ENCODE assay signal across 19 mouse cellular contexts in the genomic region with DNA sequence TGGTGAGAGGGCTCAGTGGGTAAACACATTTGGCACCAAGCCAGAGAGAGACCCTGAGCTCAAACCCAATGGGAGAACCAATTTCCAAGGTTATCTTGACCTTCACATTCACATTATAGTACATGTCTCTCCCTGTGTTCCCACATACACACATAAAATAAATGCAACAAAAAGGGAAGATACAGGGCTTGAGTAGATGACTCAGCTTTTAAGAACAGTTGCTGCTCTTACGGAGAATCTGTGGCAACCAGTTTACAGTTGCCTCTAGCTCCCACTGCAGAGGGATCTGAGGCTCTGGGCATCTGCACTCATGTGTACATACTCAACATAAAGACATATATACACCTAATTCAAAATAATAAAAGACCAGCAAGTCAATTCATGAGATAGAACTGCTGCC. TPM values are rescaled to one million over a fixed set of nuclear protein-coding genes. Genes with fewer than 3 reads are reported as not detected.
DNase-seq lines count a peak whose midpoint lies in the region; ATAC-seq lines count a peak whose summit lies in the region.
"Had no signal": no experiment of that assay in that cellular context is flagged by ENCODE, and none has a peak within 500 bp of the region (broad histone marks: within the 10 kb centered on the region; RNA-seq: fewer than 3 reads in every experiment).

No protein-coding gene starts in this region.

- ATAC-seq in frontal cortex, adult (ENCODE audit: low TSS enrichment), result peak; percentile 53; the same call in 1 of the 2 replicates
- ATAC-seq: forebrain, embryonic 13.5 days; forebrain, embryonic 16.5 days; intestine, embryonic 16.5 days had no signal

- no peak for DNase-seq in frontal cortex, postnatal 36 days (ENCODE audit: low spot score in 2 of 2)
- peak; percentile 63 for DNase-seq in 416B (ENCODE audit: low read depth)
- DNase-seq in brain, adult 2 months (ENCODE audit: low read depth, low spot score), result peak; percentile 31
- no peak for DNase-seq in adrenal gland, postnatal 10 days
- DNase-seq in urinary bladder, postnatal 36 days (ENCODE audit: low spot score in 2 of 2), result no peak
- DNase-seq: adrenal gland, adult 2 months; adrenal gland, postnatal 25 days; B cell, adult 2 months; cerebellum, adult 11-12 months; cerebellum, adult 8-10 months; cerebellum, postnatal 10 days; cerebellum, postnatal 36 days; gastrocnemius, postnatal 25 days; heart, adult 11 months; kidney, adult 18-20 months had no signal

RNA-seq across cellular contexts. Expression of a gene that starts 10.5 kb away (rescaled TPM):
- total RNA-seq in adrenal gland, postnatal 10 days (2021), result 10 to 100 TPM; 29.6 to 32.2 TPM

RNA-seq across cellular contexts. Expression of a gene that starts 49.6 kb away (rescaled TPM):
- 10 to 100 TPM; 39.2 to 39.6 TPM for total RNA-seq in adrenal gland, postnatal 10 days (2021)

Comparison
In these comparisons a context has a peak if more than half of its experiments do, and no peak if none do; other contexts are left out.
1. DNase-seq: peak in 416B (single experiment) and brain, adult 2 months (single experiment); none in frontal cortex, postnatal 36 days (0 of 2), adrenal gland, postnatal 10 days (single experiment) and urinary bladder, postnatal 36 days (0 of 2).